Mouse (Mus musculus) heart, embryonic 16.5 days (tissue): ENCODE measurements around the gene Fzr1. TPM values are rescaled to one million over a fixed set of nuclear protein-coding genes. Genes with fewer than 3 reads are reported as not detected.

Experiments
- ATAC-seq: fragments of 200-750 bp; cut with Nextera tagmentation; replicated peaks from 2 replicates; pipeline ENCODE4 v1.8.0; 2017; ENCODE audit warnings: moderate number of reproducible peaks; ENCODE audit not compliant: insufficient read depth, low FRiP score; ENCODE audit errors: extremely low read depth
- H3K27ac ChIP-seq: fragments of 300-500 bp; sonication (generic); 2 replicates; pipeline ENCODE4 v1.5.1; 2014; ENCODE audit warnings: mild to moderate bottlenecking, low read length, control low read depth, moderate library complexity
- H3K27me3 ChIP-seq: fragments of 300-500 bp; sonication (generic); 2 replicates; pipeline ENCODE4 v1.6.1; 2014; ENCODE audit warnings: low read length, mixed read lengths; ENCODE audit not compliant: control insufficient read depth, insufficient read depth
- H3K36me3 ChIP-seq: fragments of 300-500 bp; sonication (generic); 2 replicates; pipeline ENCODE4 v1.6.1; 2014; ENCODE audit not compliant: control insufficient read depth, insufficient read depth
- H3K4me1 ChIP-seq: fragments of 300-500 bp; sonication (generic); 2 replicates; pipeline ENCODE4 v1.6.1; 2014; ENCODE audit warnings: low read length, mixed read lengths; ENCODE audit not compliant: control insufficient read depth, insufficient read depth
- H3K4me2 ChIP-seq: fragments of 300-500 bp; sonication (generic); 2 replicates; pipeline ENCODE4 v1.6.1; 2014; ENCODE audit warnings: low read depth, mild to moderate bottlenecking, control low read depth, low read length
- H3K4me3 ChIP-seq: fragments of 300-500 bp; sonication (generic); 2 replicates; pipeline ENCODE4 v1.5.1; 2014; ENCODE audit warnings: mild to moderate bottlenecking, control low read depth, low read length
- H3K9ac ChIP-seq: fragments of 300-500 bp; sonication (generic); 2 replicates; pipeline ENCODE4 v1.6.1; 2014; ENCODE audit warnings: low read length, control low read depth
- H3K9me3 ChIP-seq: fragments of 300-500 bp; sonication (generic); replicated peaks from 2 replicates; pipeline ENCODE4 v1.6.1; 2016; ENCODE audit warnings: low read length; ENCODE audit not compliant: control insufficient read depth
- WGBS: fragments of 180-500 bp; shearing (Covaris S2); extraction: QIAGEN DNeasy Blood & Tissue Kit; methylation state at CpG from one replicate; pipeline ENCODE4 v1.1.7; 2014; 5-methylcytosine and 5-hydroxymethylcytosine counted together
- polyA plus RNA-seq: library from polyadenylated mRNA; unstranded; fragments of >200 nt; fragmentation: Nextera tagmentation; extraction: Ambion mirVana; gene quantifications from 2 replicates; pipeline ENCODE4 v1.2.1, GENCODE M21; 2015

Fzr1 gene
- polyA plus RNA-seq, 1 experiment from 2014 or later, result 74.6 TPM

- peaks cover 31% of the 10 kb centered on the region for H3K4me1 ChIP-seq
- 0 out of 2 replicates have a peak overlapping the region, but pooled peaks have one; percentile 21 for H3K27ac ChIP-seq
- H3K9ac ChIP-seq, result peak overlapping the region; percentile 56
- H3K4me2 ChIP-seq, result peak overlapping the region; percentile 54
- H3K4me3 ChIP-seq, result peak overlapping the region; percentile 13
- peaks cover 11% of the 10 kb centered on the region; the same call in 1 of the 2 replicates for H3K36me3 ChIP-seq
- H3K27me3 ChIP-seq, result peaks cover 18% of the 10 kb centered on the region
- no peak for ATAC-seq
- WGBS, result 21% methylated on average over 54 of the region's 55 CpGs
- no peaks in the 10 kb centered on the region for H3K9me3 ChIP-seq
Measured at GRCm38 (mm10) chr10:81346453-81347067, 31.8 kb downstream of the Fzr1 start.

GRCm38 (mm10) chr10:81345162-81345534, 33.2 kb downstream of the Fzr1 start:
- Histone ChIP-seq H3K27ac (no peak overlapping the region), H3K9me3 (no peaks in the 10 kb centered on the region), H3K4me2 (no peak overlapping the region), H3K9ac (no peak overlapping the region), H3K4me3 (no peak overlapping the region), H3K27me3 (peaks cover 18% of the 10 kb centered on the region), H3K36me3 (peaks cover 11% of the 10 kb centered on the region; the same call in 1 of the 2 replicates), H3K4me1 (peaks cover 29% of the 10 kb centered on the region)
- WGBS, result 77% methylated on average over 4 of the region's 4 CpGs
- ATAC-seq, result no peak

GRCm38 (mm10) chr10:81344421-81345161, 33.7 kb downstream of the Fzr1 start:
- no peak overlapping the region for H3K4me2 ChIP-seq
- H3K27me3 ChIP-seq, result peaks cover 18% of the 10 kb centered on the region
- H3K36me3 ChIP-seq, result peaks cover 11% of the 10 kb centered on the region; the same call in 1 of the 2 replicates
- no peak for ATAC-seq
- H3K27ac ChIP-seq, result no peak overlapping the region
- WGBS, result 35% methylated on average over 8 of the region's 8 CpGs
- H3K9ac ChIP-seq, result no peak overlapping the region
- no peaks in the 10 kb centered on the region for H3K9me3 ChIP-seq
- peaks cover 27% of the 10 kb centered on the region for H3K4me1 ChIP-seq
- H3K4me3 ChIP-seq, result no peak overlapping the region

GRCm38 (mm10) chr10:81342686-81343505, 35.4 kb downstream of the Fzr1 start, which contains the start of gene Gipc3:
TSS of gene Gipc3 (minus strand) at chr10:81343266.
- no peak within 1 kb of the TSS for H3K27ac ChIP-seq
- ATAC-seq, result no peak

GRCm38 (mm10) chr10:81341333-81341949, 36.9 kb downstream of the Fzr1 start:
- Histone ChIP-seq H3K9me3 (no peaks in the 10 kb centered on the region), H3K4me1 (peaks cover 6% of the 10 kb centered on the region), H3K4me2 (no peak overlapping the region), H3K27me3 (peaks cover 22% of the 10 kb centered on the region), H3K4me3 (no peak overlapping the region), H3K36me3 (no peaks in the 10 kb centered on the region), H3K9ac (no peak overlapping the region), H3K27ac (no peak overlapping the region)
- no peak for ATAC-seq
- WGBS, result 31% methylated on average over 16 of the region's 16 CpGs

More at GRCm38 (mm10) chr10:81342686-81343505, 35.4 kb downstream of the Fzr1 start, which contains the start of gene Gipc3:
- peaks cover 19% of the 10 kb centered on the region for H3K4me1 ChIP-seq
- peak within 1 kb of the TSS; percentile 59 for H3K4me3 ChIP-seq
- peak within 1 kb of the TSS; percentile 76 for H3K9ac ChIP-seq
- peaks cover 7% of the 10 kb centered on the region; the same call in 1 of the 2 replicates for H3K36me3 ChIP-seq
- H3K4me2 ChIP-seq, result peak within 1 kb of the TSS; percentile 89
- H3K9me3 ChIP-seq, result no peaks in the 10 kb centered on the region
- H3K27me3 ChIP-seq, result peaks cover 18% of the 10 kb centered on the region
- 5% methylated on average over 59 of the region's 67 CpGs for WGBS

- H3K27ac ChIP-seq, result no peak overlapping the region
- WGBS, result 46% methylated on average over 17 of the region's 17 CpGs
- peaks cover 22% of the 10 kb centered on the region for H3K27me3 ChIP-seq
- H3K4me3 ChIP-seq, result no peak overlapping the region
- ATAC-seq, result no peak
- H3K9ac ChIP-seq, result no peak overlapping the region
- H3K36me3 ChIP-seq, result no peaks in the 10 kb centered on the region
- H3K4me2 ChIP-seq, result no peak overlapping the region
- peaks cover 4% of the 10 kb centered on the region for H3K4me1 ChIP-seq
- H3K9me3 ChIP-seq, result no peaks in the 10 kb centered on the region
Measured at GRCm38 (mm10) chr10:81340551-81341332, 37.6 kb downstream of the Fzr1 start.

- H3K27ac ChIP-seq, result no peak overlapping the region; the same call in 1 of the 2 replicates
- ATAC-seq, result no peak
- 93% methylated on average over 4 of the region's 4 CpGs for WGBS
- H3K27me3 ChIP-seq, result peaks cover 4% of the 10 kb centered on the region
- H3K4me2 ChIP-seq, result no peak overlapping the region
- H3K4me1 ChIP-seq, result peaks cover 4% of the 10 kb centered on the region
- no peaks in the 10 kb centered on the region for H3K9me3 ChIP-seq
- H3K4me3 ChIP-seq, result no peak overlapping the region
- H3K36me3 ChIP-seq, result no peaks in the 10 kb centered on the region
- H3K9ac ChIP-seq, result no peak overlapping the region
Measured at GRCm38 (mm10) chr10:81336558-81336957, 41.8 kb downstream of the Fzr1 start.
